Mouse (Mus musculus): ENCODE results near the gene Nell2.

Nell2 gene

DNA sequence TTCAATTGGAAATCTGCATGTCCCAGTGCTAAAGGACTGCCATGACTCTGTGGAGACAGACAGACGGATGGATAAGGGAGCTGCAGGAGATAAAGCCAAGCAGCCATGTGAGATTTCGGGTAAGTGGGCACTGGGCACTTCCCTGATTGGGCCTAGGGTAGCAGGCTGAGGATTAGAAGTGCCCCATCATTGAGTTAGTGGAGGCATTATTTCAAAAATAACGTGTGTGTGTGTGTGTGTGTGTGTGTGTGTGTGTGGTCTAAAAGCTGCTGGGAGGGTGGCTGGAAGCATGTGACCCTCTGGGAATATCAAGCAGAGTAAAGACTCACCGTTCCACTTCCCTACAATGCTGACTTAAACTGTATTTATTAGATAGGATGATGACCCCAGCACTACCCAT is 195.1 kb downstream of the Nell2 start:
- DNase-seq: no peak

- DNase-seq: no peak
These were observed 197.4 kb downstream of the Nell2 start for GRCm38 (mm10) chr15:95330926-95331325.

DNA sequence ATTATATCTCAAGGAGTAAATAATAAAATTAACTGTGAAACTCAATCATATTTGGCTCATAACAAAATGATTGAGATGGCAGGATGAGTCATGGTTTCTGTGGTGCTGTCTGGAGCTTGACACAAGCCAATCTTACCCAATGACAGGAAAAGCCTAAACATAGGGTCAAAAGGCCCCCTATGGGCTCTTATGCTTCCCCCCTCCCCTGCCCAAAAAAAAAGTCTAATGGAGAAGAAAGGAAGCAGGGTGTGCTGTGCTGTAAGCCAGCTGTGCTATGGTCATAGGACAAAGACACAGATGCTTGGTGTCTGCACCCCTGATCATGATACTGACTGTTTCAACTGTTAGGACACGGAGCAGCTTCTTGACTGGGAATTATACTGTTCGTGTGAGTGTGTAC is 205.6 kb downstream of the Nell2 start:
- DNase-seq: no peak

DNA sequence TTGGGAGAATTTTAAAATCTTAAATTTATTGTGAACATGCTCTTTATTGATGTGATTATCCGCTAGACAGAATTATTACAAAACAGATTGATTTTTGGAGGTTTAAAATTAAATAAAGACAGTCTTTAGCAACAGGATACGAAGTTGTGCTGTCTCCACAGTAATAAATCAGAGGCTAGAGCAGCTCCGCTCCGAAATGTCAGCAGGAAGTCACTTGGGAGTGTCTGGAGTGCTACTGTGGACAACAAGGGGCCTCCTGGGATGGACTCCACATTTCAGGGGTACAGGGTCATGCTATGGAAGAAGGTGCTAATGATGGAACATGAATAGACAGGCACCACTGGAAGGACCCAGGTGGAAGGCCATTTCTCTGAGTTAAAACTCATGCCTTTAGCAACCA is 211.7 kb downstream of the Nell2 start:
- DNase-seq: no peak

GRCm38 (mm10) chr15:95314808-95315145 is 213.6 kb downstream of the Nell2 start:
- DNase-seq: no peak

DNA sequence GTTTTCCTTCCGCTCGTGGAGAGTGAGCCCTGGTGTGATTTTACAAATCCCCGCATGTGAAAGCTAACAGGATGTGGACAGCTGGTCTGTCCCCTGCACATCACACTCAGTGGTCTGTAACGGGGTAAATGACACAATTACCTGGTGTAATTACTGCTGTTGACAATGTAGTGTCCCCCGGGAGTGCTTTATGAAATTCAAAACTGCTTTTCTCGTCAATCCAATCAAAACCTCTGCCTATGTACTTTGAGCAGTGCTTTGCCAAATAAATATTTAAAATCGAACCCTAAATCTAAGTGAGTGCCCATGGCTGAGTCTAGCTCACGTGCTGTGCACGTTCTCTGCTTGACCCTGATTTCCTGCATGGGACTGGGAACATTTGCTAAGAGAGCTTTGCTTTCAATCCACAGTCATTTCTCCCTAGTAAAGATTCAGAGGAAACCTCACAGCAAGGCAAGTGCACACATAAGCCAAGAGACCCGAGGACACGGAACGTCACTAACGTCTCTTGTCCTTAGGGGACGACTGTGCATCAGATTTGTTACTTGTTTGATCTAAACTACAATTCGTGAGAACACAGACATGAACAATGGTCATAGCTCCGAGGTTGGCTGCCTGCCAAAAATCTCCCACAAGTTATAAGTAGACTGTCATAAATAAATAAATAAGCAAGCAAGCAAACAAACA is 214.1 kb downstream of the Nell2 start:
- DNase-seq: peak; percentile 26

DNA sequence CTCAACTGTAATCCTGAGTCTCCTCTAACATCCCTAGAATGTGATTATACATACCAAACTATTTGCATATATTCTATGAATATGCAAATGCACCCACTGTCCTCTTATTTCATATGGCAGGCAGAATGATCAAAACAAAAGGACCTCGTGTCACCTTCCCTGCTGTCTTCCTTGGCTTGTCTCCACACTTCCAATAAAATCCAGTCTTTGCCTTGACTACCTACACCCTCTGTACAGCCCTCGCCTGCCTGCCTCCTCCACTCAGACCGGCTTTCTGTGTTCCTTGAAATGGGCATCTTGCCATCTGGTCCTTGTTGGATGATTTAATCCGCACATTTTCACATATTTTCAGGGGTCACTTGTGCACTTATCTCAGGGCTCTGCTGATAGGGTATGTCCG is 215.1 kb downstream of the Nell2 start:
- DNase-seq: peak; percentile 64

DNA sequence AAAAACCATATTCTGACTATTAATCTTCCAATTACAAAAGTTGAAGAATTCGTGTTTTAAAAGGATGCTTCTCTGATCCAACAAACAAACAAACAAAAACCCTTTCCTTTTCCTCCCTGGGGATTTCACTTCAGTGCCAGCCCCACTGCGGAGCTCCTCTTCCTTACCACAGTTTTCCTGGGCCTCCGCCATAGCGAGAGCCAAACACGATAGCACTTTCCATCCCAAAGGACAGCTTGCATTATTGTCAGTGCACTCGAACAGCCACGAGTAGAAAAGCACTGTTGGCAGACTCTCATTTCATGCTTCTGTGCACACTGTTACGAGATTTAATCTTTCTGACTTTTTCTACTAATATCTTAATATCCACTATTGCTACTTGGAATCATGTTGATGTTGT is 224.3 kb downstream of the Nell2 start:
- peak; percentile 68 for DNase-seq

GRCm38 (mm10) chr15:95296561-95296960 is 231.8 kb downstream of the Nell2 start:
- no peak for DNase-seq

- no peak for DNase-seq
These were observed 239.3 kb downstream of the Nell2 start for GRCm38 (mm10) chr15:95289047-95289446.

DNA sequence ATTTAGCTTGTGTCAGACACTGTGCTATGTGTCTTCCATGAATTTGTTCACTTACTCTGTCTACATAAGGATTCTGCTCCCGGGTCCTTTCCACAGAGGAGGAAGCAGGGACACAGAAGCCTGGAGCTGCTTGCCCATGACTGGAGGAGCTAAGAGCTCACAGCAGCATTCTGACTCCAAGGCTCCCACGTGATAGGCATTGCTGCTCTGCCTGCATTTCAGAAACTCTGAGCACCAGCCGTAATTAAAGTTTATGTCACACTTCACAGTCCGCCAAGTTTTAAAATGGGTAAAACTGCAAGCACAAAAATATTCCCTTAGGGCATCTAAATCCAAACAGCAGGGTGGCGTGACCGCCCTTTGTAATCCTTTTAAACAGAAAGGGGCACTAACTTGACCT is 243.2 kb downstream of the Nell2 start:
- no peak for DNase-seq

- DNase-seq: no peak
These were observed 247.4 kb downstream of the Nell2 start for GRCm38 (mm10) chr15:95280986-95281385.

DNA sequence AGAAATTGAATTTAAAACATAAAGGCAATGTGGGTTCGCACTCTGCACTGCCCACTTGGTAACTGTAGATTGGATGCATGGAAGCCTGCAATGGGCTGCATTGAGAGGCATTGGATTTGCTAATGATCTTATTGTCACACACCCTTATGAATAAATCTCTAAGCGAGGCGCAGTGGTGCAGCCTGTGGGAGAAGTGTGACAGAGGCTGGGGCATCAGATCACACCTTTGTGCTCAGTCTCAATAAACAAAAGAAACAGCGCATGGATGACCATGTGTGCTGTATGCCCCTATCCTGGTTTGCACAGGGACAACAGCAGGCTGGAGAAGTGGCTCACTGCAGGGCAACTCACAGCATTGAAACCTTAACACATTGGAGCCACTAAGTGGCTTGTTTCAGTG is 250.4 kb downstream of the Nell2 start:
- DNase-seq: no peak

GRCm38 (mm10) chr15:95276556-95276955 is 251.8 kb downstream of the Nell2 start:
- DNase-seq: no peak

DNA sequence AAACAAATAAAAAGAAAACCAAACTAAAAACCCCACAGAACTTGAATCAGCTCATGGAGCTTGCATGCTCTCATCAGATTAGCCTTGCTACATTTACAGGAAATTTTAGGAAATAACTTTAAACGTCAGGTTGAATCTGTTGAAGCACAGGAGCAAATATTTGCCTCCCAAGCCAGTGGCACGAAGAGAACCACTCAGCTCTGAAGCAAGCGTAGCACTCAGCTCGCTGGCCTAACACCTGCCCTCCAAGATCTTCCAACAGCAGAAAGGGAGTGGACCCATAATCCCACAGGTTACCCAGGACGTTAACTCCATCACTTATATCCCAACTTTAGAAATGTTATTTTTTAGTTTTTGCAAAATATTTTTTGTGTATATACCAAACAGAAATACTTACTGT is 252.8 kb downstream of the Nell2 start:
- no peak for DNase-seq

DNA sequence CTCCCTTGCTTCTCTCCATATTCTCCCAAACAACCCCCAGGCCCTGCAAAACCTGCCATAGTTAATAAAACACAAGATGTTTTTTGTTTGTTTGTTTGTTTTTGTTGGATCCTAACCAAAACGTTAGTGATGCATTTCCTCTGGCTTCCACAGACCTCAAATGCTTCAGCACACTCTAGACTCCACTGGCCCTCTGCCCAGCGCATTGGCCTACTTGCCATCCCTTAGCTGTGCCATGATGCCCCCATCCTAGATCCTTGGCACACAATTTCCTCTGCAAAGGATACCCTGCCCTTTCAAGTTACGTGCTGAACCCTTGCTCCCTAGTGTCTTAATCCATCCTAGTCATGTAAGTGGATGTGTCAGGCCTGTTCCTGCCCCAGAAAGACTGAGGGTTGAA is 255.1 kb downstream of the Nell2 start:
- DNase-seq: peak; percentile 21

GRCm38 (mm10) chr15:95272167-95272566 is 256.2 kb downstream of the Nell2 start:
- DNase-seq: no peak

DNA sequence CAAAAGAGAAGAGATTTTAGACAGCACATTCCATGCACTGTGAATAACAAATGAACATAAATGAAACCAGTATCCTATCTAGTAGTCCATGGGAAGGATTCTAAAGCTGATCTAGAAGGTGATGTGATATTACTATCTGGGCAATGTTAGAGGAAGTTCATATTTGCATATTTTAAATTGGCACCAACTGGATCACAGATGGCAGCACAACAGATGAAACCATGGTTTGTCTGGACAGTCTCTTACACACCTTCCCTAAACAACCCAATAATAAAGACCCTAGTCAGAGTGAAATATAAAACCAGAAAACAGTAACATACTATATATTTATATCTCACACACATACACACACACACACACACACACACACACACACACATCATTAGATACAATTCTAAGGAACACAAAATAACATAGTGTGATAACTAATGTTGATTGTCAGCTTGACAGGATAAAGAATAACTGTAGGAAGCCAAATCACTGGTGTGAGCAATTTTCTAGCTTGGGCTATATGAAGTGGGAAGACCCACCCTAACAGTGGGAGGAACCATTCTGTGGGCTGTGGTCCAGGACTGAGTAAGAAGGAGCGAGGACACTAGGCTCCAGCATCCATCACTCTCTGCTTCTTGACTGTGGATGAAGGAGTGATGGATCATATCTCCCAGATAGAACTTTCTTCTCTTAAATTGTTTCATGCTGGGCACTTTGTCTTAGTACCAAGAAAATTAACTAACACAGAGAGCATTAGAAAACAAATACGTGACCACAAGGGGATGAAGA is 268.5 kb downstream of the Nell2 start:
- no peak for DNase-seq

DNA sequence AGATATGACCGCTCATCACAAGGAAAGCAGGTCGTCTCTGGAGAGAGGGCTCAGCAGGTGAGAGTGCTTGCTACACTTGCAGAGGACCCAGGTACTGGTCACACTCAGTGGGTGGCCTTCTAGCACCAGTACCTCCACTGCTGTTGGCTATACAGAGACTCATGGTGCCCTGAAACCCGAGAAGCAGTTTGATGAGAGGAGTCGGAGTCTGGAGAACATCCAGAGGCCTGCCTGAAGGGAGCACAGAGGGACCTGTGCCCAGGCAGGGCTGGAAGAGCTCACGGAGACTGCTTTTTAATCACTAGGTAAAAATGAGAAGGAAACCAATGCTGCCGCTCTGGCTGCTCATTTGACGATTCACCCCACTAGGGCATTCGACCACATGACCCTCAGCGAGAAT is 271.2 kb downstream of the Nell2 start:
- no peak for DNase-seq

DNA sequence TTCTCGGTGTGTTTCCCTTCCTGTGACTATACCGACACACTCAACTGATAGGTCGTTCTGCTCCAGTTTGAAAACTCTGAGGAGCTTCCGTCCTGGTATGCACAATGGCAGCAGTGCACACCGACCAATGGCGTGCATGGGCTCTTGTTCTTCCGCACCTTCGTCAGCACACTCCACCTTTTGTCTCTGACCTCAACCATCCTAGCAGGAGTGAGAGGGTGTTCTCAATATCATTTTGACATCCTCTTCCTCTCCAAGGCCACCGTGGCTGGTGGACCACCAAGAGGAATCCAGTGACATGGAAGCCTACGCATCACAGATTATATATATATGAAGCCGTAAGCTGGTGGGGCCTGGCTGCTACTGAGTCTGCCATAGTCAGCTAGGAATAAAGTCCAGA is 282.8 kb downstream of the Nell2 start:
- DNase-seq: no peak

GRCm38 (mm10) chr15:95243876-95244275 is 284.5 kb downstream of the Nell2 start:
- DNase-seq: no peak

DNA sequence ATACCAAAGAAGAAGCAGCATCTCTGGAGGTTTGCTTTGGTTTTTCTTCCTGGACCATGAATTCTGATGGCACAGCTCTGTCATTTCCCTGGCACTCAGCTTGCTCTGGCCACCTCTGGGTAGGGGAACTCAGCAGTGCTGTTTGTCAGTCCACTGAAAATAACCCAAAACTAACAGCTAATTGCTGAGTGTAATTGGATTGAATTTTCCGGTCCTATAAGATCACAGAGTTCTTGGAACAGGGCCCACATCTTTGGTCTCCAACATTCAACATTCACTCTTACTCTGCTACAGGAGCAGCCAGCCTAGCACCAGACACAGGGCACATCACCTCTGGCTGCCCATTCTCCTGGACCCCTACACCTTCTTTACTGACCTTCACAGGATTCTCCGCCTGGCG is 287.2 kb downstream of the Nell2 start:
- no peak for DNase-seq

GRCm38 (mm10) chr15:95237021-95237420 is 291.3 kb downstream of the Nell2 start:
- DNase-seq: peak; percentile 60

DNA sequence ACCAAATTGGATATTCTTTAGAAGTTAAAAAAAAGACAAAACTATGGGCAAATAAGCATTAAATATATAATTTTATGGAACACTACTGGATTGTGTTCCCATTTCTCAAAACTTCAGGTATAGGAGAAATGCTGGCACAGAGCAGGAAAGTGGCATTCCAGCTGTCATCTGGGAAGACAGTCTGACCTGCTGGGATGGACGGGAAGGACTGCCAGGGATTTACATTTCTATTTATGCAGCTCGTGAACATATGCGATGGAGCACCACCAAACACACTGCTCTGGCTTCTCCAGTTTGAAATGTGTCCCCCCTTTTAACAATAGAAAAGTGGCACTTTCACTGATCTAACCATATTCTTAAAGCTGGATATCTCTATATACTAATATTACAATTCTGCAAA is 291.9 kb downstream of the Nell2 start:
- no peak for DNase-seq

DNA sequence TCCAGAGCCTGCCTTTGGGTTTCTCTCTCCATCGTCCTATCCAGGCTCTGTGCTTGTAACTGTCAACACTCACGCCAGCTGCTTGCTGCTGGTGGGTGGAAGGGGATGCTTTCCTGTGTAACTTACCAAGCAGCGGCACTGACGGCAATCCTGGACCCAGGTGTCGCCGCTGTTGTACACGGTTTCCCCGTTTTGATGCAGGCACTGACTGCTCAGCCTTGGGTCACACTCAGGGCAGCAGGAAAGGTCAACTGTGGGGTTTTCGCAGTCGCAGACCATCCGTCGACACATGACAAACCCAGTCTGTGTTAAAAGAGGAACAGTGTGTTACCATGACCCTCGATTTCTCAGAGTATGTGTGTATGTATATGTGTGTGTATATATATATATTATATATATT is 297.2 kb downstream of the Nell2 start:
- no peak for DNase-seq
